Mouse (Mus musculus) lung, adult 2 months (tissue): ENCODE measurements at regions not wholly inside any gene's neighbourhood (a gene's known extent, or its start where the extent isn't known, plus 50 kb on each side); places are given as distances from the start of the nearest gene placed in this dataset.

Experiments
- CTCF ChIP-seq: fragments of 200-500 bp; IDR thresholded peaks from 2 replicates; pipeline ENCODE4 v1.5.1; 2011; ENCODE audit warnings: mild to moderate bottlenecking, low read length, control low read depth; ENCODE audit not compliant: insufficient read depth
- POLR2A ChIP-seq: fragments of 200-500 bp; IDR thresholded peaks from 2 replicates; pipeline ENCODE4 v1.6.1; 2011; ENCODE audit warnings: low read depth, mild to moderate bottlenecking, control low read depth, low read length, borderline replicate concordance; ENCODE audit errors: extremely low read depth

DNA sequence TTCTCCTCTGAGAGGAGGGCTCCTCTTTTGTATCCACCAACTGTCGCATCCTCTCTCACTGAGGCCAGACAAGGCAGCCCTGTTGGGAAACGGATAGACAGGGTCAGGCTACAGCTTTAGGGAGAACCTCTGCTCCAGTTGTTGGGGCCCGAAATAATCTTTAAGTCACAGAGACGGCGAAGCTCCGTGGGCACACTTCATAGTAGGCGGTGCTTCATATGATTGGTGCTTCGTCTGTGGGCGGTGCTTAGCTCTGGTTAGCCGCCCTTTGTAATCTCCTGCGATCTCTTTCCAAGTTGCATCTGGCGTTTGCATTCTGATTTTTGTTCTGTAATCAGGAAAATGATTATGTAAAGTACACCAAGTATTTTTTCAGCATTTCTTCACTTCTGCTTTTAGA lies 67.2 kb downstream of the Hlx start:
- no peak for TF ChIP-seq CTCF
- TF ChIP-seq POLR2A, result no peak
